Mouse (Mus musculus) megakaryocyte, embryonic 14.5 days (primary cell): Measurements from ENCODE around the gene Tnfrsf17. TPM values are rescaled to one million over a fixed set of nuclear protein-coding genes. Genes with fewer than 3 reads are reported as not detected.
"Not testable (repeated sequence)": the region's sequence is repeated elsewhere in the genome, so short reads cannot be mapped to it uniquely, and the experiment has no call there.

Experiments used
- H3K27me3 ChIP-seq: replicated peaks from 2 replicates; pipeline ENCODE3; 2012; ENCODE audit warnings: inconsistent platforms
- H3K36me3 ChIP-seq: replicated peaks from 2 replicates; pipeline ENCODE3; 2012; ENCODE audit warnings: low read length, inconsistent platforms, mixed read lengths
- H3K4me1 ChIP-seq: 2 replicates; pipeline ENCODE4 v1.6.1; 2012; ENCODE audit warnings: inconsistent platforms
- H3K4me3 ChIP-seq: replicated peaks from 2 replicates; pipeline ENCODE3; 2012; ENCODE audit warnings: moderate library complexity, mild to moderate bottlenecking, inconsistent platforms
- H3K9me3 ChIP-seq: 2 replicates; pipeline ENCODE4 v1.6.1; 2012; ENCODE audit warnings: inconsistent platforms
- FLI1 ChIP-seq: IDR thresholded peaks from 2 replicates; pipeline ENCODE4 v1.6.1; 2012; ENCODE audit warnings: low read length, inconsistent platforms, mixed read lengths
- GATA1 ChIP-seq: IDR thresholded peaks from 3 replicates; pipeline ENCODE4 v1.6.1; 2012; ENCODE audit warnings: mixed read lengths, low read length, inconsistent platforms, borderline replicate concordance
- polyA plus RNA-seq: library from polyadenylated mRNA; stranded (reverse); fragments of >175 nt; gene quantifications from 2 replicates; pipeline ENCODE4 v1.2.3, GENCODE M21; 2012; ENCODE audit warnings: low replicate concordance; ENCODE audit not compliant: insufficient read depth

Gene Tnfrsf17
- polyA plus RNA-seq, 1 experiment, result not detected

- H3K36me3 ChIP-seq, result peaks cover 27% of the 10 kb centered on the region
- TF ChIP-seq FLI1 (no peak), GATA1 (no peak)
- peaks cover 61% of the 10 kb centered on the region for H3K4me1 ChIP-seq
- peak overlapping the region; percentile 77 for H3K4me3 ChIP-seq
- H3K27me3 ChIP-seq, result no peaks in the 10 kb centered on the region
- H3K9me3 ChIP-seq, result no peaks in the 10 kb centered on the region
Measured at GRCm38 (mm10) chr16:11343292-11343815, 29.7 kb downstream of the Tnfrsf17 start.

- H3K4me3 ChIP-seq, result no peak overlapping the region
- peaks cover 67% of the 10 kb centered on the region for H3K36me3 ChIP-seq
- H3K27me3 ChIP-seq, result no peaks in the 10 kb centered on the region
Measured at GRCm38 (mm10) chr16:11351903-11352302, 38.3 kb downstream of the Tnfrsf17 start.

GRCm38 (mm10) chr16:11359173-11359572 is 45.6 kb downstream of the Tnfrsf17 start:
- TF ChIP-seq FLI1 (no peak), GATA1 (no peak)
- Histone ChIP-seq H3K4me1 (no peaks in the 10 kb centered on the region), H3K9me3 (no peaks in the 10 kb centered on the region), H3K4me3 (no peak overlapping the region), H3K27me3 (no peaks in the 10 kb centered on the region), H3K36me3 (peaks cover 32% of the 10 kb centered on the region)

More at GRCm38 (mm10) chr16:11351903-11352302, 38.3 kb downstream of the Tnfrsf17 start:
- peaks cover 16% of the 10 kb centered on the region for H3K4me1 ChIP-seq
- H3K9me3 ChIP-seq, result peaks cover 5% of the 10 kb centered on the region; the same call in 1 of the 2 replicates
- TF ChIP-seq FLI1, result no peak
- TF ChIP-seq GATA1, result no peak

GRCm38 (mm10) chr16:11359919-11360318 is 46.3 kb downstream of the Tnfrsf17 start:
- TF ChIP-seq GATA1, result no peak
- no peak for TF ChIP-seq FLI1

GRCm38 (mm10) chr16:11360576-11360975 is 47.0 kb downstream of the Tnfrsf17 start:
- H3K9me3 ChIP-seq, H3K4me1 ChIP-seq, H3K4me3 ChIP-seq, H3K27me3 ChIP-seq: not testable (repeated sequence)
- H3K36me3 ChIP-seq, result peaks cover 21% of the 10 kb centered on the region

More at GRCm38 (mm10) chr16:11359919-11360318, 46.3 kb downstream of the Tnfrsf17 start:
- no peaks in the 10 kb centered on the region for H3K4me1 ChIP-seq
- no peaks in the 10 kb centered on the region for H3K27me3 ChIP-seq
- no peak overlapping the region for H3K4me3 ChIP-seq
- H3K9me3 ChIP-seq, result no peaks in the 10 kb centered on the region
- H3K36me3 ChIP-seq, result peaks cover 26% of the 10 kb centered on the region

- peaks cover 41% of the 10 kb centered on the region for H3K36me3 ChIP-seq
- H3K27me3 ChIP-seq, result no peaks in the 10 kb centered on the region
- H3K4me1 ChIP-seq, result peaks cover 22% of the 10 kb centered on the region
- H3K4me3 ChIP-seq, result no peak overlapping the region
- TF ChIP-seq GATA1 (no peak), FLI1 (no peak)
- no peaks in the 10 kb centered on the region for H3K9me3 ChIP-seq
Measured at GRCm38 (mm10) chr16:11365626-11366025, 52.0 kb downstream of the Tnfrsf17 start.

GRCm38 (mm10) chr16:11366851-11367250 is 53.2 kb downstream of the Tnfrsf17 start:
- H3K9me3 ChIP-seq, result no peaks in the 10 kb centered on the region
- H3K36me3 ChIP-seq, result peaks cover 51% of the 10 kb centered on the region
- peaks cover 25% of the 10 kb centered on the region for H3K4me1 ChIP-seq
- TF ChIP-seq FLI1 (no peak), GATA1 (no peak)
- no peaks in the 10 kb centered on the region for H3K27me3 ChIP-seq
- no peak overlapping the region for H3K4me3 ChIP-seq

GRCm38 (mm10) chr16:11368412-11368811 is 54.8 kb downstream of the Tnfrsf17 start:
- no peak for TF ChIP-seq GATA1
- no peak for TF ChIP-seq FLI1
- Histone ChIP-seq H3K4me1 (peaks cover 25% of the 10 kb centered on the region), H3K27me3 (no peaks in the 10 kb centered on the region), H3K36me3 (peaks cover 53% of the 10 kb centered on the region), H3K4me3 (no peak overlapping the region), H3K9me3 (no peaks in the 10 kb centered on the region)

GRCm38 (mm10) chr16:11369162-11369561 is 55.5 kb downstream of the Tnfrsf17 start:
- no peak for TF ChIP-seq FLI1
- no peak for TF ChIP-seq GATA1
- H3K36me3 ChIP-seq, result peaks cover 54% of the 10 kb centered on the region
- H3K4me1 ChIP-seq, result peaks cover 25% of the 10 kb centered on the region
- H3K27me3 ChIP-seq, result no peaks in the 10 kb centered on the region
- H3K4me3 ChIP-seq, result peak overlapping the region; percentile 69
- no peaks in the 10 kb centered on the region for H3K9me3 ChIP-seq

- no peak for TF ChIP-seq GATA1
- no peak for TF ChIP-seq FLI1
- Histone ChIP-seq H3K36me3 (peaks cover 54% of the 10 kb centered on the region), H3K4me1 (peaks cover 25% of the 10 kb centered on the region), H3K4me3 (no peak overlapping the region), H3K27me3 (no peaks in the 10 kb centered on the region), H3K9me3 (no peaks in the 10 kb centered on the region)
Measured at GRCm38 (mm10) chr16:11369642-11370041, 56.0 kb downstream of the Tnfrsf17 start.

Other genes starting within 250 kb of the Tnfrsf17 start
- 395 and 472 TPM in 2 replicates for gene Litaf, start 247.7 kb upstream of the Tnfrsf17 start, polyA plus RNA-seq
- 28.1 and 30.8 TPM in 2 replicates for gene Txndc11, start 179.2 kb upstream of the Tnfrsf17 start, polyA plus RNA-seq
- gene Zc3h7a, start 137.4 kb upstream of the Tnfrsf17 start, polyA plus RNA-seq, result 2.4 and 6.2 TPM in 2 replicates
- gene Rsl1d1, start 110.5 kb upstream of the Tnfrsf17 start, polyA plus RNA-seq, result 7.8 and 15.5 TPM in 2 replicates
- 92.4 and 253 TPM in 2 replicates for gene Gspt1, start 59.5 kb upstream of the Tnfrsf17 start, polyA plus RNA-seq
- gene Snx29, start 9.1 kb downstream of the Tnfrsf17 start, polyA plus RNA-seq, result 1.8 and 3.9 TPM in 2 replicates